In genomic region chr17:32298125-32298524, GRCm38 (mm10) we compare ENCODE assay signal across 23 mouse cellular contexts. TPM values are rescaled to one million over a fixed set of nuclear protein-coding genes. Genes with fewer than 3 reads are reported as not detected.
DNase-seq lines count a peak whose midpoint lies in the region; ATAC-seq and TF ChIP-seq lines count a peak whose summit lies in the region.
"Had no signal": no experiment of that assay in that cellular context is flagged by ENCODE, and none has a peak within 500 bp of the region (broad histone marks: within the 10 kb centered on the region; RNA-seq: fewer than 3 reads in every experiment).

No protein-coding gene starts in this region.

- H3K4me3 ChIP-seq in layer of hippocampus, adult 2 months = no peak overlapping the region
- no peak overlapping the region for H3K4me3 ChIP-seq in lung, postnatal 0 days (ENCODE audit: low read depth, low read length)
- no peak overlapping the region for H3K4me3 ChIP-seq in stomach, postnatal 0 days (ENCODE audit: low read depth, low read length)
- H3K4me3 ChIP-seq: heart, embryonic 12.5 days; limb, embryonic 10.5 days; liver, embryonic 15.5 days; midbrain, embryonic 12.5 days; neural tube, embryonic 13.5 days had no signal

- TF ChIP-seq CTCF in layer of hippocampus, adult 2 months (conservative IDR thresholded peaks at IDR 0.05) = peak; percentile 53
- peak; percentile 17; the same call in 1 of the 2 replicates for TF ChIP-seq CTCF in lung, postnatal 0 days (IDR thresholded peaks at IDR 0.05)
- TF ChIP-seq CTCF in Patski (IDR thresholded peaks at IDR 0.05) = peak; percentile 40
- peak; percentile 17; the same call in 1 of the 2 replicates for TF ChIP-seq CTCF in stomach, postnatal 0 days (IDR thresholded peaks at IDR 0.05; ENCODE audit: low read depth)

- 82% methylated on average over 1 of the region's 1 CpGs for WGBS in lung, postnatal 0 days
- 86% methylated on average over 1 of the region's 1 CpGs for WGBS in stomach, postnatal 0 days

- no peak for ATAC-seq in lung, postnatal 0 days
- no peak for ATAC-seq in Patski
- no peak for ATAC-seq in stomach, postnatal 0 days (ENCODE audit: low FRiP score, low TSS enrichment)

- H3K27me3 ChIP-seq in lung, postnatal 0 days (replicated peaks; ENCODE audit: insufficient read depth, low read length) = no peaks in the 10 kb centered on the region
- no peaks in the 10 kb centered on the region for H3K27me3 ChIP-seq in Patski
- H3K27me3 ChIP-seq in stomach, postnatal 0 days (ENCODE audit: control insufficient read depth, insufficient read depth, low read length) = no peaks in the 10 kb centered on the region
- H3K27me3 ChIP-seq: heart, embryonic 12.5 days; liver, embryonic 15.5 days; midbrain, embryonic 12.5 days; neural tube, embryonic 13.5 days had no signal

- H3K9me3 ChIP-seq in lung, postnatal 0 days (ENCODE audit: low read length) = no peaks in the 10 kb centered on the region
- H3K9me3 ChIP-seq in stomach, postnatal 0 days (ENCODE audit: control insufficient read depth, low read length) = no peaks in the 10 kb centered on the region
- H3K9me3 ChIP-seq: G1E; heart, embryonic 12.5 days; limb, embryonic 10.5 days; liver, embryonic 15.5 days; midbrain, embryonic 12.5 days; neural tube, embryonic 13.5 days had no signal

- H3K9ac ChIP-seq in lung, postnatal 0 days (replicated peaks; ENCODE audit: low read depth) = no peak overlapping the region
- no peak overlapping the region for H3K9ac ChIP-seq in stomach, postnatal 0 days (ENCODE audit: low read length)
- H3K9ac ChIP-seq: heart, embryonic 12.5 days; hindbrain, embryonic 14.5 days; liver, embryonic 15.5 days; midbrain, embryonic 12.5 days; neural tube, embryonic 13.5 days had no signal

- in situ Hi-C loops in Patski (cut with MboI; ENCODE audit: low pct_unique_long_range_greater_than_20kb) = no loop called here

- no peak overlapping the region for H3K27ac ChIP-seq in layer of hippocampus, adult 2 months
- no peak overlapping the region for H3K27ac ChIP-seq in lung, postnatal 0 days (ENCODE audit: low read length)
- no peak overlapping the region for H3K27ac ChIP-seq in stomach, postnatal 0 days (replicated peaks)
- H3K27ac ChIP-seq: hindbrain, embryonic 14.5 days; limb, embryonic 10.5 days; liver, embryonic 15.5 days; macrophage; midbrain, embryonic 12.5 days; neural tube, embryonic 13.5 days had no signal

- H3K36me3 ChIP-seq in lung, postnatal 0 days (ENCODE audit: insufficient read depth, low read length) = no peaks in the 10 kb centered on the region
- no peaks in the 10 kb centered on the region for H3K36me3 ChIP-seq in stomach, postnatal 0 days (ENCODE audit: control insufficient read depth, insufficient read depth, low read length)

- POLR2A ChIA-PET in Patski (lab: Charles Lee) = interaction anchor here (0.6 to 1.7 kb wide), 2 partner anchors 10 to 13 kb away, joined by 4 read pairs; no protein-coding TSS in a partner anchor

- H3K4me1 ChIP-seq in lung, postnatal 0 days (ENCODE audit: insufficient read depth, low read depth, low read length) = no peaks in the 10 kb centered on the region
- H3K4me1 ChIP-seq in stomach, postnatal 0 days (replicated peaks; ENCODE audit: control insufficient read depth, insufficient read depth) = no peaks in the 10 kb centered on the region
- H3K4me1 ChIP-seq: heart, embryonic 12.5 days; limb, embryonic 10.5 days; liver, embryonic 15.5 days; midbrain, embryonic 12.5 days; neural tube, embryonic 13.5 days had no signal

- no peak overlapping the region for H3K4me2 ChIP-seq in lung, postnatal 0 days (replicated peaks; ENCODE audit: low read depth, low read length)
- H3K4me2 ChIP-seq in stomach, postnatal 0 days (replicated peaks; ENCODE audit: low read depth) = no peak overlapping the region
- H3K4me2 ChIP-seq: heart, embryonic 12.5 days; hindbrain, embryonic 14.5 days; liver, embryonic 15.5 days; midbrain, embryonic 12.5 days; neural tube, embryonic 13.5 days had no signal

- CTCF ChIA-PET in Patski (lab: Charles Lee) = no interaction called here

- TF ChIP-seq EP300 in lung, postnatal 0 days (IDR thresholded peaks at IDR 0.05) = no peak
- TF ChIP-seq EP300 in stomach, postnatal 0 days (optimal IDR thresholded peaks at IDR 0.05) = no peak

- DNase-seq in layer of hippocampus, adult 2 months (ENCODE audit: low spot score in 2 of 2) = no peak
- no peak for DNase-seq in layer of hippocampus, postnatal 25 days (ENCODE audit: extremely low spot score in 1 of 2, low spot score in 1 of 2)
- no peak for DNase-seq in lung, postnatal 0 days (ENCODE audit: low spot score)
- no peak for DNase-seq in lung, postnatal 10 days
- DNase-seq in Patski (ENCODE audit: low read depth, low spot score) = no peak
- no peak for DNase-seq in stomach, postnatal 0 days (ENCODE audit: low spot score)
- no peak for DNase-seq in right cerebral cortex, postnatal 10 days (ENCODE audit: low spot score in 2 of 2)
- DNase-seq: adrenal gland, postnatal 10 days; cerebellum, postnatal 14 days; embryo, embryonic 11 days; heart, postnatal 36 days; kidney, adult 11 months; right cerebral cortex, postnatal 14 days; thymus, adult 18-20 months; thymus, postnatal 4 days had no signal

RNA-seq across cellular contexts. Expression of gene Brd4, which starts 13.6 kb away (rescaled TPM):
- 100 to 1,000 TPM; 103 to 121 TPM for total RNA-seq in layer of hippocampus, adult 2 months (2021)
- total RNA-seq in layer of hippocampus, postnatal 25 days (2021) = 100 to 1,000 TPM; 104 to 117 TPM
- polyA plus RNA-seq in lung, postnatal 0 days (2015; fragmentation: Nextera tagmentation; extraction: Ambion mirVana) = 33.3 and 37.3 TPM in 2 replicates
- polyA plus RNA-seq in Patski (2021) = 102 TPM
- 28.6 and 29.9 TPM in 2 replicates for polyA plus RNA-seq in stomach, postnatal 0 days (2015; fragmentation: Nextera tagmentation; extraction: Ambion mirVana)

RNA-seq across cellular contexts. Expression of gene Akap8, which starts 22.9 kb away (rescaled TPM):
- total RNA-seq in layer of hippocampus, adult 2 months (2021) = 100 to 1,000 TPM in 1 of 2 experiments, 10 to 100 TPM in 1; 99.2 to 112 TPM
- 10 to 100 TPM; 68.1 to 92.0 TPM for total RNA-seq in layer of hippocampus, postnatal 25 days (2021)
- polyA plus RNA-seq in lung, postnatal 0 days (2015; fragmentation: Nextera tagmentation; extraction: Ambion mirVana) = 30.2 and 34.0 TPM in 2 replicates
- 101 TPM for polyA plus RNA-seq in Patski (2021)
- 30.3 and 31.0 TPM in 2 replicates for polyA plus RNA-seq in stomach, postnatal 0 days (2015; fragmentation: Nextera tagmentation; extraction: Ambion mirVana)

RNA-seq across cellular contexts. Expression of gene Akap8l, which starts 52.3 kb away (rescaled TPM):
- 100 to 1,000 TPM; 220 to 238 TPM for total RNA-seq in layer of hippocampus, adult 2 months (2021)
- 100 to 1,000 TPM; 140 to 197 TPM for total RNA-seq in layer of hippocampus, postnatal 25 days (2021)
- 59.9 and 66.3 TPM in 2 replicates for polyA plus RNA-seq in lung, postnatal 0 days (2015; fragmentation: Nextera tagmentation; extraction: Ambion mirVana)
- polyA plus RNA-seq in Patski (2021) = 93.1 TPM
- polyA plus RNA-seq in stomach, postnatal 0 days (2015; fragmentation: Nextera tagmentation; extraction: Ambion mirVana) = 25.2 and 31.7 TPM in 2 replicates
